Mouse (Mus musculus) retina, adult 2 months (tissue): ENCODE results near the gene Oit3.

Experiments
- DNase-seq: peaks from one replicate; pipeline ENCODE4 v3.0.0-alpha.2; 2012; ENCODE audit warnings: low read depth, low spot score

The Oit3 gene

DNA sequence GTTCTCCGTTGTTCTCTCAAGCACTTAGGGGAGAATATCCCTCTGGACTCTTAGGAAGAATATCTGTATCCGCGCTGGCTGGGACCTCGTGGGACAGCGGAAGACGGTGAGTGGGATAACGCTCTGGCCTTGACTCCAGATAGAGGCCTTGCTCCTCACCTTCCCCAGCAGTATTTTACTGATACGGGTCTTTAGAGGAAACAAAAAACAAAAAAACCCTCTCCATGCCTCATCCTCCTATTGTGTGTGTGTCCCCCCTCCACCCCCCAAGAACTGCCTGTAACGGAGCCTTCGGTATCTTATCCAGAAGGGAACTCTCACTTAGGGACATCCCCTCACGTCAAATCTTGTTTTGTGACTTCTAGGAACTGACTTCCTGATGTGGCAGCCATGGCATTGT lies at the start of gene Oit3:
TSS of gene Oit3 (minus strand) at position 44 of the 400 bp plus-strand sequence.
- DNase-seq: no peak

DNA sequence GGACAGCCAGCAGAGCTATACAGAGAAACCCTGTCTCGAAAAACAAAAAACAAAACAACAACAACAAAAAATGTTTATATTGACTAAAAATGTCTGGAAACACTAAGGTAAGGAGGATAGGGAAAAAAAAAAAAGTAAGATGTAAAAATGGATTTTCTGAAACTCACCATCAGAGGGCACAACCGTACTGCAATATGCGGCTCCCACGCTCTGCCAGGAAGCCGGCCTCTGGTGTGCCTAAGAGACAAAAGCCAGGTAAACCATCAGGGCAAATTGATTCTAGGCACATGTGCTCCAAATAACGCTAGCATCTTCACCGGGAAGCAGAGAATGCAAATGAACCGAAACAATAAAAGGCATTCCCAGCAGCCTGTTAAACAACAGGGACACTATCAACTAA lies 49.3 kb upstream of the Oit3 start:
- no peak for DNase-seq

DNA sequence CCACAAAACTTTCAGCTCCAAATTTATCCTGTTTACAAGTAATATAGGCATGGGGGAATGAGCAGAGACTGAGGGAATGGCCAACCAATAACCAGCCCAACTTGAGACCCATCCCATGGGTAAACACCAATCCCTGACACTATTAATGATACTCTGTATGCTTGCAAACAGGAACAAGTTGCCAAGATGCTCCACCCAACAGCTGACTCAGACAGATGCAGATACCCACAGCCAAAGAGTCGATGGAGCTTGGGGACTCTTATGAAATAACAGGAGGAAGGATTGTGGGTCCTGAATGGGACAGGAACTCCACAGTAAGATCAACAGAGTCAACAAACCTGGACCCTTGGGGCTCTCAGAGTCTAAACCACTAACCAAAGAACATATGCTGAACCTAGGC lies 47.8 kb upstream of the Oit3 start:
- no peak for DNase-seq

DNA sequence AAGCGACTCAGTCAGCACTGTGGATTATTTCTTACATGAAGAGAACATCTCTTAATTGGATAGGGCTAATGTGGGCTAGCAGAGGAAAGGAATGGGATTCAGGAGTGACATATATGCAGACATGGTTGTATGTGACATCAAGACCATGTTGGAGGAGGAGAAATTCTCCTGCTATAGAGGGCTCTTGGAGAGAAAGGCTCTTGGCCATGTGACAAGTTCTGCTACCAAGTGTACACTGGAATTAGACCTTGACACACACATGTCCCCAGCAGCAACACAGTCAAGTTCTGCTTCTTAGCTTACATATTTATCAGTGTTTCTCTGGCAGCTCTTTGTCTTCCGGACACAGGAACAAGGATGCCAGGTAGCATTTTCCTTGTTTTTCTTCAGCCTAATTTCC lies 45.8 kb upstream of the Oit3 start:
- DNase-seq: no peak

DNA sequence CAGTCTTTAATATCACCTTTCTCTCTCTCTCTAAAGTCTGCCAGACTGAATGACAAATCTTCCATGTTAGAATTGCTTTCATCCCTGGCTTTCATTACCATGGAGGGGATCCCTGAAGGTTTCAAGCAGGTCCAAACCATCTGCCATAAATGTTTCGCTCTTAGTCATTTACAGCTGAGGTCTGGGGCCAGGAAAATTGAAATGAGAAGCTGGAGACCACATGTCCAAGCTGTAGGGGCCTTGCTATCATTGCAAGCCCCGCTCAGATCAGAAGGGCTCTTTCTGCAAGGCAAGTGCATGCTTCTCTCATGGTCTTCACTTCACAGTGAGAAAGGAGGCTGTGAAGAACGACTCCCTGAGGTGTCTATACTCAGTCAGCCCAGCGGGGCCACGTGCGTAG lies 42.7 kb upstream of the Oit3 start:
- no peak for DNase-seq

DNA sequence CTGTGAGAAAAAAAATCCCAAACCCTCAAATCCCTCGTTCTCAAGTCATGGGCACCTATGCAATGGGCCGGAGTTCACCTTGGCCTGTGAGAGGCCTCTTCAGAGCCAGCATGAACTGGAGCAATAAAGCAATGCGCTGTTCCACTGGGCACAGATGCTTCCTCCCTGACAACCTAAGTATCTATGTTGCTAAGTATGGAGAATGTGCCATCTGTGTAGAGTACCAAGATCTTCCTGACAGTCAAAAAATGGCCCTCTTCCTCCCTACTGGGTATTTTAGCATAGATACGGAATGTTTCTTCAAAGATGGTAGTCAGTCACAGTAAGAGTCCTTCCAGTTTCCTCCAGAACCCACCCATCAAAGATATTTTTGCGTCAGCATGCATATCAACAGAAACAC lies 39.8 kb upstream of the Oit3 start:
- DNase-seq: no peak

DNA sequence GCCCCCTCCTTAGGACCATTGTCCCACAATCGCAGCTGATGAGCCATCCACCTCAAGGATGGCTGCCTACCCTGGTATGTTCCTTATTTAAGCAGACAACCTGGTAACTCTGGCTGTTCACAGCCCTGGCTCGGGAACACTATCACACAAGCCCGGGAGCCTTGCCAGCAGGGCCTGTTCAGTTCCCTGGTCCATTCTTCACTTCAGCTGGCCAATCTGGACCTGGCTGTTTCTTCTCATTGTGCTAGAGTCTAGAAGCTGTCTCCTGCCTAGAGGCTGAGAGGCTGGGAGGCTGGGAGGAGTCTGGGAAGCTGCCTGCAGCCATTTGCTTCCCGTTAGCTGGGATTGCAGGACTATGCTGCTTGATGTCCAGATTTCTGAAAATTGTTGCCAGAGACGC lies 28.9 kb upstream of the Oit3 start:
- no peak for DNase-seq

DNA sequence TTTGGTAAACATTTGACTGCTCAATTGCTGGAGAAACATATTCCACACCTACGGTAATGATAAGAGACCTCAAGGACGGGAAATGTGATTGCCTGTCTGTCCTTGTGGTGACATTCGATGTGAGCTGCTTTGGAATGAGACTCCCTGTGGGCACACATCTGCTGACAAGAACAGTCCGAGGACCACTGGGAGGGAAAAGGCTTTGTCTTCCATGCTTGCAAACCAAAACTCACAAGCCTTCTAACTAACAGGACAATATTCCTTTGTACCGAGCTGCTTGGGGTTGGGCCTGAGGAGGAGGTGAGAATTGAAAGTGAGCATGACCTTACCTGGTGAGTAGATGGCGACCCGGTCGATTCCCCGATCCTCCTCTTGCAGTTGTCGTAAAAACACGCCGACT lies 25.7 kb upstream of the Oit3 start:
- DNase-seq: no peak

DNA sequence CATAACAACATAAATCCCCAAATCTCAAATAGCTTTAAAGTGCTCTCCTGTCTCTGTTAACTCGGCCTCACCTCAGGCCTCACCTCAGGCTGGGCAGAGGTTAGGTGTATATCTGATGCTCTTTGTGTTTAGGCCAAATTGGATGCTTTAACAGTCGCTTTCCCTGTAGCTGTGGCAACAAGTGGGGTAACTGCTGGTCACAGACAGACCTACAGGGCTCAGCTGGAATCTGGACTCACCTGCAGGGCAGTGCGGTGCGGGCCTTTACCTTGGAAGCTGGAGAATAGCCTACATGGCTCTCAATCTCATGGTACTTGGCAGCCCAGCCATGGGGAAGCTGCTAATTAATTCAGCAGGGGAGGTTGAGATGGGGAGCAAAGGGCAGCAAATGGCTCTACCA lies 25.0 kb upstream of the Oit3 start:
- DNase-seq: no peak

DNA sequence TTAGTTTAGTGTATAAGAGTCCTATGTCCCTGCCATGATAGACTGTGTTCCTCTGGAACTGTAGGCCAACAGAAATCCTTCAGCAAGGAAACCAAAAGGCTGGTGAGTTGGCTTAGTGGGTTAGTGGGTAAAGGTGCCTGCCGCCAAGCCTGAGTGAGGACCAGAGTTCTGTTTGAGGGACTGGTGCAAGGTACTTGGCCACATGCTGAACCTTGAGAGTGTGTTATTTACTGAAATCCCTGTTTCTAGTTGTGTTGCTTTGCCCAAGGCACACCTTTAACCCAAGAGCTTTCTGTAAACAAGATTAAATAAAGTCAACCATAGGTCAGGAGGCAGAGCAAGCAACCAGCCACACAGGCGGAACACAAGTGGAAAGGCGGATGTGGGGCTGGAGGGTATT lies 24.0 kb upstream of the Oit3 start:
- DNase-seq: no peak

DNA sequence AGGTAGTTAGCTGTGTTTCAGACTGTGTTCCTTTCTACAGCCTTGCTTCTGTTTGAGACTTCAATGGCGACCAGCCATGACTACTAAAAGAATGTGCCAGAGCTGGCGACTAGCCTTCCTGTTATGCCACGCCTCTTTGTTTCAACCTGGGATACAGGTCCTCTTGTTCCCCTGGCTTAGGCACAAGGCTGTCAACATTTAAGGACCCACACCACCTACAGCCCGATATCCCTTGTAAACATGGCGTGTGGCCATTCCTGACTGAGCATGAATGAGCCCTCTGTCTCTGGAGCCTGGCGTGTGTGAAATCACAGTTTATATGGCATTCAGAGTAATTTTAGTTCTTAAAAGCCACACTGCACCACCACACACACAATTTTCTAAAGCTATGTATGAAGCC lies 20.7 kb upstream of the Oit3 start:
- DNase-seq: no peak

DNA sequence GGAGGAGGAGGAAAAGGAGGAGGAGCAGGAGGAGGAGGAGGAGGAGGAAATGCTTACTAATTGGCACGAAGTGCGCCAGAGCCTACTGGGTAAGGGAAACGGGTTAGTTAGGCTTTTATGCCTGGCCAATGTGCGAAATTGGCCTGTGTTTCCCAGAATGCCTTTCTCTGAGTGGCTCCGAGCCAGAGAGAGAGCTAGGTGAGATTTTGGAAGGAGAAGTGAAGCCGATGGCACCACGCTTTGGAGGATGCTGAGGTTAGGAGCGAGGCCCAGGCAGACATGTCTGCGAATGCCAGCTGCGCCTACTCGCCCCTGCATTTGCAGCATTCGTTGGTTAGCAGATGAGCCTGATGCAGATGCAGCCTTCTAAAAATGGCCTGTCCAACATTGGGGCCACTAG lies 18.2 kb upstream of the Oit3 start:
- DNase-seq: no peak

DNA sequence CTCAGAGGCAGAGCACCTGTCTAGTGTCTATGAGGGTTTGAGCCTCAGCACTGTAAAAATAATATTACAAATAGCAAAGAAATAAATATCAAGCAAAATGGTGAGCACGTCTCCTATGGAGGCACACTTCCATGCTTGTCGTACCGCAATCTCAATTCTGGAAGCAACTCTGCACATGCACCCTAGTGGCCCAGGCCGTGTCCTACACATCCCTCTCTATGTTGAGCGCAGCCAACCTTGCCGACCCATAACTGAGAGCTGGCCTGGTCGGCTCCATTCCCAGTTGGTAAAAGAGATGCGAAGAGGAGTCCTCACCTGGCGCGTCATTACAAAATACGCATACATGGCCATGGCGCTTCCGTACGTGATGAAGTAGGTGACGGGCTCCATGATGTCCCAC lies 13.1 kb upstream of the Oit3 start:
- DNase-seq: no peak

DNA sequence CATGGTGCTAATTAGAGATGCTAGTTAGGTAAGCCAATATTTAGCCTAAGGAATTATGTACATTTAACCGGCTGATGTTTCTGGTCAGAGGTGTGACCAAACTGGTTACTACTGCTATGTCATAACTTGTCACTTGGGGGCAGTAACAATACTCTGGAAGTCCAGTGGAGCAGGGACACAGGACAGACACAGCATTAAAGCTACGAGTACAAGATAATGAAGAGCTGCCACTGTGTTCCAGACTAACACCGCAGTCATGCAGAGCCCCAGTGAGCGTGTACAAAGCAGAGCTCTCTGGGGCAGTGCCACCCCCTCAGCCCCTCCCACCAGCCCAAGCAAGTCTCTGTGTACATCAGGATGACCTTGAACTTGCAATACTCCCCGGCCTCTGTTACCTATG lies 10.3 kb upstream of the Oit3 start:
- DNase-seq: peak; percentile 28

DNA sequence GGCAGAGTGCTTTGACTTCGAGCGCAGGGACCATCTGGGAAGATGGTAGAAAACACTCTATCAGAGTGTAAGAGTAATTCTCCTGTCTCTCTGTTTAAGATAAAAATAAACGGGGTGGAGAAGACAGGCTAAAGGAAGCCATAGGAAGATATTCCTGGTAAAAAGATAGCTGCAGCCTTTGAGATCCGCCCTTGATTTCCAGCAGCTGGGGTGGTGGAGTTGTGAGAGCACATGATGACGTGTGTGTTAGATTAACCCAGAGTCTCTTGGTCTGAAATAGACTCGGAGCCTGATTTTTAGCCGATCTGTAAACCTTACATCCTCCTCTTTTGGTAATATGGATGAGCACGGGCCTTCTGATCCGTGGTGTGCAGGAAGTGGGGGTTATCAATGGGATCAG lies 6.0 kb upstream of the Oit3 start:
- DNase-seq: no peak

DNA sequence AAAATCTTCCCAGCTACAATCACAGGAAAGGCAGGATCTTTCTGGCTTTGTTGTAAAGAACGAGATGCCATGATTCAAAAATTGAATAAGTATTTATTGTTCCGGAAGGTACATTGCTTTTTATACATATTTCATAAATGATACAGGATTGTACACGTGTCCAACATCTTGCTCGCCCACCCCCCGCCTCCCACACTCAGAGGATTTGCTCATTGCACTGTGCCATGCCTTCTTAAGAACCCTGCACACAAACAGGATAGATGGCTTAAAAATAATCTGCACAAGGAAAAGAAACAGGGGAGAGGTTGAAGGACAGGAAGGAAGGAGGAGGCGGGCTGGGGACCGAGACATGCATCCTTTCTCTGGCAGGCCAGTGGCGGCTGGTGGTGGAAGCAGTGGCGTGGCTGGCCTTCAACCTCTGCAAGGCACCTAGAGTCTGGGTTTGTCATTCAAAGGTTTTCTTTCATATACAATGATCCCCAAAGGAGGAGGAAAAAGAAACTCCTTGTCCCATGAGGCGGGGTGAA lies 5.4 kb upstream of the Oit3 start:
- no peak for DNase-seq

DNA sequence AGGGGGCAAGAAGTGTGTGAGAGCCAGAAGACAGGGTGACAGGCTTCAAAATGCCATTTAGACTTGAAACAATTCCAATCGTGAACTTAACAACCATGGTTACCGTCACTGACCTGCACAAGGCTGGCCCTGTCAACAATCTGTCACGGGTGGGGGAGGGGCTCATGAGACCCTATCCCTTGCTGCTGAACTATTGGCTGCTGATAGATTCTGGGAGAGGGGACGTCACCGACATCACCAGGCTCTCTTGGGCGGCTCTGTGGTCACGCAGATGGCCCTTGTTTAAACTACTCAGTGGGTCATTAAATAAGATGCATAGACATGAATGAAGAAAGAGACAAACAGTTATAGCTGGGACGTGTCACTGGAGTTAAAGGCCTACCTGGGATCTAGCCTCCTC lies 3.1 kb upstream of the Oit3 start:
- no peak for DNase-seq

DNA sequence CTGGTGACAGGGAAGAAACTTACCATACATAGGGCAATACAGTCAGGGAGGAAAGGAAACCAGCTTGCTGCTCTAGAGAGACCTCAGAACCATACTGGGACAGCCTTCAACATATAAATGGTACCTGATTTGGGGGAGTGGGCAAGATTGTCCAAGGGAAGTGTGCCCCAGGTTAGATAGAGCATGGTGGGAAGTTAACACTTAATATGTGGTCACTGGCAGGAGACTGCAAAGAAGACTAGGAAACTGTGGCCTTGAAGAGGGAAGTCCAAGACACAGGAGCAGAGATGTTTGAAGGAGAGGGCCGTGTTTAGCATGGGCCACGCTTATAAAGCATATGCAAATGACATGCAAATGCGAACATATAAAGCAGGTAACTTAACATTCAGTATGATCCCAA lies 2.5 kb upstream of the Oit3 start:
- no peak for DNase-seq

DNA sequence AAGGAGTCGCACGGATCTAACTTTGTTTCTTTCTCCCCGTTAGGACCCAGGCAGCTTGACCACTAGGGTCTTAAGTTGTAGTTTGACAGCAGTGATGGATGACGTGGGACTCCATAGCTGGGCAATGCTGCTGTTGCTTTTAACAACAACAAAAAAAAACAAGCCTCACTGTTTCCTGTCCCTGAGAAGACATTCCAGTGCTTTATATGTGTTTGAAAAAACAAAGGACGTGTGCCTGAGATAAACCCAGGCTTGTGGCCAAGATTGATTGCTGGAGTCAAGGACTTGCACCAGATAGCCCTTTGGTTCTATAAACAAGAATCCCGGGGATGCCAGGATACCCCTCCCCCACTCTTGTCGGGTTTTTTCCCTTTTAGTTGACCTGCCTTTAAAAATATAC lies 1.6 kb upstream of the Oit3 start:
- DNase-seq: no peak

DNA sequence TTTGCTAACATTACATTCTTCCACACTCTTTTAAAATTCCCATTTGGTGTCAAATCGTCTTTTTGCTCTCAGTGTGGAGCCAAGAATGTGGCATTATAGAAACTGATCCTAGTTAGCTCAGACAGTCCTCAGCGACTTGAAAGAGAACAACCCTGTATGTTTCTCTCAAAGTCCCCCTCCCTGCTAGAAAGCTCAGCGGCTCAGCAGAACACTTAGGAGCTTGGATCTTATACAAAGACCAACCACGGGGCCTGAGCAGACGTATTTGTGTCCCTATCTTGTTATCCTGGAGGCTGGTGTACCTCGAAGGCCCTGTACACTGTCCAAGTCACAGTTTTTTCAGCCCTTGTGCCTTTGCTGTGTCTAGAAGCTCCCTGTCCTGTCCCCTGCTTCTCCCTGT lies 1.4 kb downstream of the Oit3 start:
- DNase-seq: no peak

DNA sequence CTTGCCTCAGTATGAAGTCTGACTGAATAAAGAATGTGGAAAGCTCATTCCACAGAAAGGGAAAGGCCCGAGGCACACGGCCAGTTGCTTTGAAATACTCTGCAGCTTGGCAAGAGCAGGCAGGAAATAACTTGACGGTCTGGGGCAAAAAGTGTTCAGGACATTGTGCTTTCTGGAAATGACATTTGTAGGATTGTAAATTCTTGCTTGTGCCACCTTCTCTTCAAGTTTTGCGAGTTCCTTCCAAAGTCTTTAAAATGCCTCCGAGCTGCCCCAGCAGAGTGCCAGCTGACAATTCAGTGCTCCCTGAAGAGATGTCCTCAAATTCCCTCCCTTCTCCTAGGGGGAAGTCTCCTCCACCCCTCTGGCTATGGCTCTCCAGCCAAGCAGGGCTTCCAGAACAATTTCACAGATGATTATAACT lies 2.1 kb downstream of the Oit3 start:
- no peak for DNase-seq

DNA sequence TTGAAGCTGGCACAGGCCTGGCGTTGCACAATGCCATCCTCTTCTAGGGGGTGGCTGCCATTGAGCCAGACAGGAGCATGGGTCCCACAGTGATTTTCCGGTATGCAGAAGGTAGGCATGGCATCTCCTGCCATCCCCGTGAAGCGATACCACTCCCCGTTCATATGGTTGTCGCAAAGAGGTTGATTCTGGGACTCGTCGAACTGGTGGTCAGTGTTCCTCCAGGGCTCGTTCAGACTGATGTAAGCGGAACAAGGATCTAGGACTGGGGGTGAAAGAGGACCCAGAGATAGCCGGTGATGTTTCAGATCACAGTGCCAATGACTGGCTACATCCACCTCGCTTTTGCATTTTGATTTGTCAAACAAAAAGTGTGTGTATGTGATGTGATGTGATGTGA lies 2.9 kb downstream of the Oit3 start:
- DNase-seq: no peak

DNA sequence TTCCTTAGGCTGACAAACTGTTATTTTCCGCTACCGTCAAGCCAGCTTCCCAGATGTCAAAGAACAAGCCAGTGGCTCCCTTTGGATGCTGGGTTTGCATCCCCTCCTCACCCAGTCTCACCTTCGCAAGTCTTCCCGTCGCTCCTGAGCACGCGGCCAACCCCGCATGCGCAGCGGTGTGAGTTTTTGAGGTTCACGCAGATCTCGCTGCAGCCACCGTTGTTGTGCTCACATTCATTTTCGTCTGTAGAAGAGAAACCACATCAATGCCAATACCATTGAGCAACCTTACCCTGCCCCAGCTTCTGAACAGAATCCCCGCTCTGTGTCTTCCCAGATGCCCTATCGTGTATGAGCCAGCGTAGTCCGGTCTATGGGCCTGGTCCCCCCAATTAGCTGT lies 5.8 kb downstream of the Oit3 start:
- no peak for DNase-seq

DNA sequence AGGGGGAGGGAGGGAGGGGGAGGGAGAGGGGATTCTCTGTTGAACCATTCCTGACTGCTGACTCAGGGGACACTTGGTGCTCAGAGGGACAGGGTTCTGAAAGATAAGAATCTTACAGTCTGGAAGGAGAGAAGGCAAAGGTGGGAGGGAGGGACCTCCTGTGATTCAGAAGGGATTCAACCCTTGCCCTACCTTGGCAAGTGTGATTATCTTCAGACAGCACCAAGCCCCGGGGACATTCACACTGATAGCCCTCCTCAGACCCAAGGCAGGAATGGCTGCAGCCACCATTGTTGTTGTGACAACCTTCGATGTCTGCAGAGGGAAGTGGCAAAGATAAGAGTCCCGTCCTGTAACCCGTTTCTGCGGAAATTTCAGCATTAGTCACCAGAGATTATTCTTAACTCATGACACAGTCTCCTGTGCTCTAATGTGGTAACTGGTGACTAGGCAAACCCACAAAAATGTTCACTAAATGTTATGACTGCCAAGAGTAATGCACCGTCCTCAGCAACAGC lies 10.8 kb downstream of the Oit3 start:
- DNase-seq: no peak
